Mouse (Mus musculus): ENCODE data around the gene Trim69.

Gene Trim69

DNA sequence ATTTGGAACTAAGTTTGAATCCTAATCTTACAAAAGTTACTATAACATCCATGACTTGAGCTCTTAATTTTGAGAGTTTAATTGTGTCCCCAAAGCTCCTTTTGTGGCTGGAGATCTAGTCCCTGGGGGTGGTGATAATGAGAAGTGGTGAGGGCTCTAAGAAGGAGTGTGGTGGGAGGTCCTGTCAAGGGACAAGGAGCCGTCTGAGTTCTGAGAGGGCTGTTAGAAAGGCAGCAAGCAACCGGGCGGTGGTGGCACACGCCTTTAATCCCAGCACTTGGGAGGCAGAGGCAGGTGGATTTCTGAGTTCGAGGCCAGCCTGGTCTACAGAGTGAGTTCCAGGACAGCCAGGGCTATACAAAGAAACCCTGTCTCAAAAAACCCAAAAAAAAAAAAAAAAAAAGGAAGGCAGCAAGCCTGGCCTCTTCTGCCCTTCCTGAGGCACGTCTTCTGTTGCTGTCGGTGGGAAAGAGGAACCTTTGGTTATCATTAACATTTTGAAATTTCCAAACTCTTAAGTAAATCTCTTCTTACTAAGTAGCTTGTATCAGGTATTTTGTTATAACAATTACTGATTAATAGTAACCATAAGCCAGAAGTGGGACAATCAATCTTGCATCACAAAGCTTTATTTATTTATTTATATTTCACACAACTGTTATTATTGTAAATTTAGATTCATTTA lies 6.7 kb upstream of the Trim69 start:
- DNase-seq: no peak

DNA sequence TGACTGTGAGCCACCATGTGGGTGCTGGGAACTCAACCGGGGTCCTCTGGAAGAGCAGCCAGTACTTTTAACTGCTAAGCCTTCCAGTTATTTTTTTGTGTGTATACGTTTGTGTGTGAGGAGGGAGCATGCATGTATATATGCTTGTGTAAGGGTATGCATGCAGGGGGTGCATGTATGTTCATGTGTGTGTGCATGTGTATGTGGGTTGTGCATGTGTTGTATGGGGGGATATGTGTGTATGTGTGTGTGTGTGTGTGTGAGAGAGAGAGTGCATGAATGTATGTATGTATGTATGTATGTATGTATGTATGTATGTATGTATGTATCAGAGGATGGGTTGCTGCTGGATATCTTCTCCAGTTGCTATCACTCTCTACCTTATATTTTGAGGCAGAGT lies 6.0 kb upstream of the Trim69 start:
- DNase-seq: no peak

DNA sequence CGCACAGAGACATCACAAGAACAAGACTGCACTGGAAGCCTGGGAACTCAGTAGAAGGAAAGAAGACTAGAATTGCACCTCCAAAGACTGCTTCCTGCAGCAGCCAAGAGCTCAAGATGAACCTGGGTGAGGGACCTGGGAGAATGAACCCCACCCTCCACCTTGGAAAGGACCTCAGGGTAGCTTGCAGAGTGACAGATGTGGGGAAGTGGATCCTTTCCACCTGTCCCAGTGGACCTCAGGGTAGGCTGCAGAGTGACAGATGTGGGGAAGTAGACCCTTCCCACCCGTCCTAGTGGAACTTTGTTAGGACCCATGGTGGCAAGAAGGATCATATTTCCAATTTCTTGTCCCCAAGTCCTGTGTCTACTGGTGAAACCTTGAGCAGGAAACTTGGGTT lies 5.2 kb upstream of the Trim69 start:
- no peak for DNase-seq

DNA sequence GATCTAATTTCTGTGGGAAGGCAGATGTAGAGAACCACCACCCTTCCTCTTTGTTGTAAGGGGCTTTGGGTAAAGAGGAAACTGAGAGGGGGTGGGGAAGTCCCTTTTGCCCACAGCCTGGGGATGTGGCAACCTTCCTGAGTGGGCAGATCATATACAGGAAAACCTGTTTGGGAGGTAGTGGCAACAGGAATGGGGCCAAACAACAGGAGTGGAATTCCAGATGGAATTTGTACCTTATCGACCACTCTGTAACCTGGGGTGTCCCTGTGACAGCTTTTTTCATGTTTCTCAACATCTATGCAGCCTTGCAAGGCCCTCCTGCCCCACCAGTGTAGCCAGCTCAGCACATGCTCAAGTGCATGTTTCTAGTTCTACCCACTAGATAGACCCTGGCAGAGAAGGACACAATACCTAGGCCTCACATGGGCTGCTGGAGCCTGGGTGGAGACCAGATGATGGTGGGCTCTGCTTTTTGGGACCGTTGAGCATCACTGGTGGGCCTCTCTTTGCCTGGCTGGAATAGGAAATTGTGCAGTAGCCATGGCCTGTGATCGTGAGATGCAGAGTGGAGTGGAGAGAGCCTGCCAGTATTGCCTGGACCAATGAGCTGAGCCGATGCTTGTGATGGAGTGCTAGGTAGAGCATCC lies 4.3 kb upstream of the Trim69 start:
- DNase-seq: no peak

DNA sequence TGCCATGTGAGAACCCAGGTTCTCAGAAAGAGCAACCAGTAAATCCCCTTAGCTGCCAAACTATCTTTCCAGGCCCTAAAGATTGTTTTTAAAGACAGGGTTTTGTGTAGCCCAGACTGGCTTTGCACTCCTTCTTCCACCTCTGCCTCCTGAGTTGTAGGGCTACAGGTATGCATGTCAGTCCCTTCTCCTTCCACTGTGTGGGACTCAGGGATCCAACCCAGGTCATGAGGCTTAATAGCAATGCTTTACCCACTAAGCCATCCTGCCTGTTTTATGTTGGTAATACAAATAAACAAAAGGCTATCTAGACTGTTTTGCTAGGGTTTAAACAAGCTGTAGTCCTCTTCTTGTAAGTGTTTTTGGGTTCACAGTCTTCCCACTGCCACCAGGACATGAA lies 2.9 kb upstream of the Trim69 start:
- no peak for DNase-seq

DNA sequence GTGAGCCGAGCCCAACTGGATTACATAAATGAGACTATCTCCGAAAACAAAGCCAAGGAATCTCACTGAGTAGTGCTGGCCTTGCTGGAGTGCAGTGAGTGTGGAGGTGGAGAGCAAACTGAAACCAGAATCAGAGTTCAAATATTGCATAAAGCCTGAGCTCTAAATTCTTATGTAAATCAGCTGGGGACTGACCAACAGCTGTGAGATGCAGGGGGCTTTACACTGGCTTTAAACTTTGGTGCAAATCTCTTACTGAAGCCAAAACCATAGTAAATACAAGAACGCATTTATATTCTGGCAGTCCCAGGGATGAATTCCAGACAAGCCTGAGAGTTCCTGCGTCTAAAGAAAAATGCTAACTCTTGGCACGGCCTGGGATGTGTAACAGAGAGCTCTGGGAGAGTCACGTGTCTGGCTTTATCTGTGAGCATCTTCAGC lies 2.1 kb upstream of the Trim69 start:
- DNase-seq: no peak

DNA sequence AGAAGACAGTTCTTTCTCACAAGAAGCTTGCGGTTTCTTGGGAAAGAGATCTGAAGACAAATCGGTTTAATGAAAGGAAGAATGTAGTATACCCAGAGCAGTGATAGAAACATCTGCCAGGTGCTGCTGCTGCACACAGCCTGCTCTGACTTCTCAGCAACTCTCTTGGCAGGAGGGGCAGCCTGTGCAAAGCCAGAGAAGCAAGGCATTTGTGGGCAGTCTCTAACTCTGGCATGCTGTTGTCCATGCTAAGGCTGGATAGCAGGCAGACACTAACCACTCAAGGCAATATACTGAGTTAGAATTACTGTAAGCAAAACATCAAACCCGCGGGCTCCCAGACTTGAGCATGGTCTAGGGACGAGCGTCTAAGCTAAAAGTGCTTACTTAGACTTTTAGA lies 833 bp upstream of the Trim69 start:
- no peak for DNase-seq

DNA sequence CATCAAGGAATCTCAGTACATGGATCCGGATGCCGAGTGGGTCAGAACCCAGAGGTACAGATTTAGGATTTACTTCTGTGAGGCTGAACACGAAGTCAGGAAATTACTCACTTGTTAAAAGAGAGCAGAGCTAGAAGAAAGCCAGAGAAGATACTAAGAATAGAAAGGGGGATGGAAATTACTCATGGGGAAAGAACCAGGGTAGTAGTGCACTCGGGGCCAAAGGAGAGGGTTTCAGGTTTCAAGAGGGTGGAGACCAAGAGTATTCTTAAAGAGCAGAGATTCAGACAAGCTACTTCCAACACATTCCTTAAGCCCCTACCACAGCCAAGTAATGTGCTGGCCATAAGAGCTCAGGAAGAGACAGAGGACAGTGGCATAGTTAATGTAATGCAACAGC lies 1.0 kb downstream of the Trim69 start:
- no peak for DNase-seq

DNA sequence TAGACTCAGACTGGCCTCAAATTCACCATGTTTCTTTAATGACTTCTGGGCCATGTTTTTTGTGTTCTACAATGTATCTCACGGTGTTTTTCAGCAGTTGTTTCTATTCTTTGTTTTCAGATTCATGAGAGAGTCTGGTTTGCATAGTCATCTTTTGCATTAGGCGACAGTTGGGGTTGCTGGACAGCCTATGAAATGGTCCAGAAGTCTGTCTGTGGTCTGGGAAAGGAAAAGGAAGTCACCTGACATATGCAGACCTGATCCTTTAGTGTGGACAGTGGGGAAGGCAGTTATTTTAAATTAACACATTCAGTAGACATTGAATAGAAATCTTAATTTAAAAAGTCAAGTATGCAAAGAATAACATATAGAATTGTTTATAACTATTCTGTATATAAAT lies 2.0 kb downstream of the Trim69 start:
- DNase-seq: no peak

DNA sequence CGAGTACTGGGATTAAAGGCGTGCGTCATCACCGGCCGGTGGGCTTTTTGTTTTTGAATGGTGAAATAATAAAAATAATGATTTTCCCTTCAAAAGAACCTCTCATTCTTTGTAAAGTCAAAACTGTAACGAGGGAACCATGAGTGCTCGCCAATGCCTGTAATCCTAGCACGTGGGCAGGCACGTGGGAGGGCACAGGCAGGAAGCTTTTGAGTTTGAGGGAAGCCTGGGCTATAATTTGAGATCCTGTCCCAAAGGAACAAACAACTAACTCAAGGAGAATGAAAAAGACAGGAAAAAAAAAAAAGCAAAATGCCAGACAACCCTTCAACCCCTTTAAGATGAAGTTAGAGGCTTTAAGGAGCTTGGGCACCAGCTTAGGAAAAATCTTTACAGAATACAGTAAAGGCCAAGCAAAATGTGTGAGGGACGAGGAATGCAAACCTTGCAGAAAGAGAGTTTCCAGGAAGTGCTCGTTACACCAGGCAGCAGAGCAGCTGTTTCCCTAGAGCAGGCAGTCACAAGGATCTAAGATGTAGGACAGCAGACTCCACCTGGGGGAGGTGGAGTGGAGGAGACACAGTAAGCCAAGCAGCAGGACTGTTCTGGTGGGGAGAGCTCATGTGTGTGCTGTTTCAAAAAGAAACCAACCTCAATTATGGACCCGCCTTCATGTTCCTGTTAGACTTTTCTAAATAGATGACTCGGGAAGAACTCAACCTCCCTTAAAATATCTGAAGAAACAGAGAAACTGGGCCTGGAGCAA lies 3.1 kb downstream of the Trim69 start:
- no peak for DNase-seq

DNA sequence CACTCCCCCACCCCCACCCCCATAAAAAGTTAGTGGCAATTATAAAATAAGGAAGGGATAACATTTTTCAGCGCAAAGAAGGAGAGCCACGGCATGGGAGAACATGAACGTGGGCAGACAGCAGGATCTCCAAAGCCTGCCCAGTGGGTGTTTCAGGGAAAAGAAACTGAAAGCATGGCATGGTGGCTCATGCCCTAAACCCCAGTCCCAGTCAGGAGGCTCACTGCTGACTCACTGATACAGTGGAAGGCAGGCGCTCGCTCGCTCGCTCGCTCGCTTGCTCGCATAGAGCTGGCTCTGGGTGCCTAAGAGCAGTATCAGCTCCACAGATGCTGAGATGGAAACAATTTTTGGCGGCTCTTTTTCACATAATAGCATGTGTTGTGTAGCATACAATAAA lies 3.8 kb downstream of the Trim69 start:
- no peak for DNase-seq

DNA sequence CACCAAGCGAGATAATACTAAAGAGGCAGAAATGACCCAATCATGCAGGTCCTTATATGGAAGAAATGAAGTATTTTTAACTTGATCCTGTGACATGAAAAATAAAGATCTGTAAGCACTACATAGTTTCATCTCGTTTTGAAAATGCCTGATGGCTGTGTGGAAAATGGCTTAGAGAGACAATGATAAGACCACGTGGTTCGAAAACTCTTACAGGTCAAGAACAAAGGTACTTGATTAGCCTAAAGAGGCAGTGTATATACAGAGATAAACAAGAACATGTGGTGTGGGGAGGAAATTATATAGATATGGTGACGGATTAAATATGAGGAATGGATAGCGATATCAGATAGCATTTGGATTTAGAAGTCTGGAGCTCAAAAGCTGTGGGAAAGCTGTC lies 10.8 kb downstream of the Trim69 start:
- DNase-seq: no peak

DNA sequence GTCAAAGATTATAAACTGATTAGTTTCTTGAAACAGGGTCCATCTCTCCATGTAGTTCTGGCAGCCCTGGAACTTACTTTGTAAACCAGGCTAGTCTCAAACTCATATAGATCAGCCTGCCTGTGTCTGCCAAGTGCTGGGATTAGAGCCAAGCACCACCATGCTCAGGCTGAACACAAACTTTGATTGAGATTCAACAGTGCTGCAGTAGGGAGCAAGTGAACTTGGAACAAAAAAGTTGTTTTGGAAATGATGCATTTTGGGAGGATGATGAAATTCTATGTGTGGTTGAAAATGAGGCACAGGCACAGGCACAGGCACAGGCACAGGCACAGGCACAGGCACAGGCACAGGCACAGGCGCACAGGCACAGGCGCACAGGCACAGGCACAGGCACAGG lies 11.7 kb downstream of the Trim69 start:
- DNase-seq: no peak

DNA sequence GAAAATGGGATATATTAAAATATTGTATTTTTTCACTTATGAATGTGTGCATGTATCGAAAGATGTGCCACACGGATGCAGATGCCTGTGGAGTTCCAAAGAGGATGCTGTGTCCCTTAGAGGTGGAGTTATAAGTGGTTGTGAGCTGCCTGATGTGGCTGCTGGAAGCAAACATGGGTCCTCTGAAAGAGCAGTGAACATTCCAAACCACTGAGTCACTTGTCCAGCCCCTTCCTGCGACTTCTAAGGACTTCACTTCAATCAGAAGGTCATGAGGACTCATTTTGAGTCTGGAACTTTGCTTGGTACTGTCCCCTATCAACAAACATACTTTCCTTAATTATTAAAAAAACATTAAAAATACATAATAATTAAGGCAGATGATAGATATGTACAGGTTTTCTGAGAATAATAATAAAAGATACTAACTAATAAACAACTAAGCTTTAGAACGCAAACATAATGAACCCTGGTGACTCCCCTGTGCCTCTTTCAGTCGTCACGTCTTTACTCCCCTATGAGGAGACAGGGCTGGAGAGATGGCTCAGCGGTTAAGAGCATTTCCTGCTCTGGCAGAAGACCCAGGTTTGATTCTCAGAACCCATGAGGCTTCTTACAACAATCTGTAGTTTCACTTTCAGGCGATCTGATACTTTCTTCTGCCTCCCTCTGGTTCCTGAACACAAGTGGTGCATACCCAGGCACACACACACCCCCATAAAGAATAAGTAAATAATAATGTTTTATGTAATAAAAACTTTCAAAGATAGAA lies 19.7 kb downstream of the Trim69 start:
- no peak for DNase-seq

DNA sequence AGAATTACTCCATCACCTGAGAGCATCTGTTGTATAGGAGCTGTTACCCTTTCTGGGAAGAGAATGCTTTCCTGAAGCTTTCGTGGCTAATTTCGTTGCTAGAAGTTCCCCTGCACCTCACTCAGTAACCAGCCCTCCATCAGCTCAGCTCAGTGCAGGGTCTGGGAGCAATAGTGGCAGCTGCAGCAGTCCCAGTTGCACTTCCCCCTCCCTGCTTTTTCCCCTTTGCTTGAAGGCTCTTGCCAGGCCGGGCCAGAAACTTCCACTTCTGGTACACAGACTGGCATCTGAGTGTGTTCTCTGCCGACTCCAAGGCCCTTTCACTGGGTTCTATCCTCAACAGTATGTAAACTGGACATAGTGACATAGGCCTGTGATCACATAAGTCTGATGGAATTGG lies 24.6 kb downstream of the Trim69 start:
- DNase-seq: no peak

DNA sequence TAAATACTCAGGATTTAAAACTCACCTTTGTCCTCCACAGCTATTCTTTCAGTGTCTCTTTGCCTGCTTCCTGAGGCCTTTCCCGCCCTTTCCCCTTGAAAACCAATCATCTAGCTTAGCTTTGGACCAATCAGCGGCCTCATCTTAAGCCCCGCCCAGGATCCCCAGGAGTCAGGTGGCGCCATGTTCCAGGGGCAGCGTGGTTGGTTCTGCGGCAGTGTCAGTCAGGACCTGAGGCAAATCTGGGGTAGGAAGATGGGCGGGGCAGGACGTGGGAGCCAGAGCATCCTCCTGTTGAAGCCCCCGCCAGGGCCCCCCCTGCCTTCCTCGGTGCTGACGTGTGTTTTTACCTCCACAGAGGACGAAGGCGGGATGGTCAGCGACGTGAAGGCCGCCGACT lies 25.6 kb downstream of the Trim69 start, which contains the start of the genes Patl2 and Terb2:
TSS of gene Patl2 (minus strand) at position 84 of the 400 bp plus-strand sequence.
TSS of gene Terb2 (plus strand) at position 167 of the 400 bp plus-strand sequence.
- DNase-seq: no peak

DNA sequence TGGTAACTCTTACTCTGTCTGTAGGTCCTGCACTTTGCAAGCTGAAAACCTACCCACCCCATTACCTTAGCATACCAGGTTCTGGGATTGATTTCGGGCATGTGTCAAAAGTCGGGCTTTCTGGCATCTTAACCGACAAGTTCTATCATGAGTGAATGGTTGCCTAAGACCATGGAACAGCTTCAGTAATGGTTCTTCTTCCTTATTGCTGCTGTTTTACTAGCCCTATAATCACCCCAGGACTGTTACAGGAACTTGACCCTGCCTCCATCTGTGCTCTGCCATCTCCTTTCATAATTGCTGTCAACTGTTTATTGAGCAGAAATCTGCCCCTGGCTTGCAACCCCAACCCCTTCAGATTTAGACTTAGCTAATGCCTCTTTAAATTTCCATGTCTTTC lies 26.3 kb downstream of the Trim69 start:
- no peak for DNase-seq

DNA sequence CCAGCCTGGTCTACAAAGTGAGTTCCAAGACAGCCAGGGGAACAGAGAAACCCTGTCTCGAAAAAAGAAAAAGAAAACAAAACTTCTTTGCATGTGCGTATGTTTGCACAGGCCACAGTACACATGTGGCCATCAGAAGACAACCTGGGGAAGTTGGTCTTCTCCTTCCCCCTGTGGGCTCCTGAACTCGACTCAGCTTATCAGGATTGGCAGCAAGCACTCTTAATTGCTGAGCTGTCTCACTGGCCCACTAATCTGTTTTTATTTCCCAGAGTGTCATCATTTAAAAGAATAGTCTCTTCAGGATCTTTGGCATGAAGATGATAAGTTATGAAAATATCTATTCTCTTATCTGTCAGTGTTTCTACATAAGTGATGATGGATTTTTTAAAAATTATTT lies 31.3 kb downstream of the Trim69 start:
- DNase-seq: no peak

DNA sequence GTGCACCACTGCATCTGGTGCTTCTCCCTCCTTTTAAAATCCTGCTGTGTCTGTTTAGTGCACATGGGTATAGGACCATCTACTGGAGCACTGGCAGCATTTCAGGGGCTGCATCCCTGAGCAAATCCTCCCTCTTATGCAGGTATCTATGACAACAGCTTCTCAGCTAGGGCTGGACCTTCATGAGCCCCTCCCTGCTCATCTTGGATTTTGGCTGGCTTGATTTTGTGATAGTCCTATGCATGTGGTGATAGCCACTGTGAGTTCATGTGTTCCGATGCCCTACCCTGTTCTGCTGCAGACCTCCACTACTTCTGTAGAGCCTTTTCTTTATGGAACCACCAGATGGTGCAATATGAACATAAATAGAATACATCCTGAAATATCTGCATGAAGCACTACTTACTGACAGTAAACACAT lies 34.0 kb downstream of the Trim69 start:
- DNase-seq: no peak

DNA sequence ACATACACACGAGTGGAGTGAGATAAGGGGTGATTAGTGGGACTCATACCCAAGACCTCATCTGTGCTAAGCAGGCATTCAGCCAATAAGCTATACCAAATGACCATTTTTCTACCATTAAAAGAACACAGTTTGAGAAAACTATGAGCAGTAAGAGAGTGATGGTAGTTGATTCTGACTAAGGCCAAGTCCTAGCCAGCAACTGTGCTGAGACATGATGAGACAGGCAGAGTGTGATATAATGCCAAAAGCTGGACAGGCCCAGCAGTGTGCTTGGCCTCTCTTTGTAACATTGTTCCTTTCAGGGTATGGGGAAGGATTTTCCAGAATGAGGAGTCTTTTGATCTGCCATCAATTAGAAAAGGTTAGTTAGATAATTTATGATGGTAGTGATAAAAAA lies 41.0 kb downstream of the Trim69 start:
- no peak for DNase-seq

DNA sequence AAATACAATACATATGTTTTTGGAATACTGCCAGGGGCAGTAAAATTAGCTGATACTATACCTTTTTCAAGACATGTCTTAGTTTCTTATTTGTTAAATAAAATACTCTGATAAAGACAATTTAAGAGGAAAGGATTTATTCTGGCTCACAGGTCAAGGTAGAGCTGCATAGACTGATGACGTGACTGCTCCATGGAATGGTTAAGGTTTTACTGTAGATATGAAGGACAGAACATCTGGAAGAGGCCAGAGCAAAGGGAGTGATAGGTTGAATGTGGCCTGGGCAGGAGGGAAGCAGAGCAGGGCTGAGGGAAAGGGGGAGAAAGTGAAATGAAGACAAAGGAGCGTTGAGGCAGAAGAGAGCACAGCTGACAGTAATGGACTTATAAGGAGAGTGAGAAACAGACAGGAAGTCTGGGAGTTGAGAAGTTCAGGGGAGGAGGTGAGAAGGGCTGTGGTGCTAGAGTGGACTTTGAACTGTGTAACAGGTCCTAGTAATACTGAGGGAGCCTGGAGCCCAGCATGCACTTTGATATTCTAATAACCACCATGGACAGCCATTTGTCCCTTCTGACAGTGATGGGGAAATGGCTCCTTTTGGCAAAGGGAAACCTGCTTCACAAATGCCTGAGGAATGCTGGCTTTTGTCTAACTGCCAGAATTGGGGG lies 46.1 kb downstream of the Trim69 start:
- no peak for DNase-seq

DNA sequence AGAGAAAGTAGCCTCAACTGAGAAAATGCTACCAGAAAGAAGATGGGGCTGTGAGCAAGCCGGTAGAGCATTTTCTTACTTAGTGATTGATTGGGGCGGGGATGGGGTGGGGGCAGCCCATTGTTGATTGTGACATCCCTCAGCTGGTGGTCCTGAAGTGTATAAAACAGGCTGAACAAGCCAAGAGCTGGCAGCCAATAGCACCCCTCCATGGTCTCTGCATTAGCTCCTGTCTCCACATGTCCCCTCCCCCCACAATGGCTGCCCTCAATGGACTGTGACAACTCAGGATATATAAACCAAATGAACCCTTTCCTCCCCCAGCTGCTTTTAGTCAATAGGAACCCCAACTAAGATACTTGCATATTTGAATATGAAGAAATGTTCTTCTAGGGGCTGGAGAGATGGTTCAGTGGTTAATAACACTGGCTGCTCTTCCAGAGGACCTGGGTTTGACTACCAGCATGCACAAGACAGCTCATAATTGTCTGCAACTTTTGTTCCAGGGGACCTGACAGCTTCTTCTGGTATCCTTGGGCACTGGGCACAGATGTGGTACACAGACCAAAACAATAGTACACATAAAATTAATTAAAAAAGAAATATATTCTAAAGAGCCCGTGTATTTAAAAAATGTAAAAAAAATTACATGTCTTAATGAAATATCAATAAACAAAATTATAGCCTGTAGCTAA lies 50.2 kb downstream of the Trim69 start:
- DNase-seq: no peak
